Mouse (Mus musculus) erythroblast, adult 5-6 weeks (primary cell): Measurements from ENCODE around the gene Tmem120b. TPM values are rescaled to one million over a fixed set of nuclear protein-coding genes. Genes with fewer than 3 reads are reported as not detected.

ENCODE experiments used
- ATAC-seq: replicated peaks from 2 replicates; pipeline ENCODE4 v1.8.0; 2016; ENCODE audit warnings: moderate number of reproducible peaks, mild to moderate bottlenecking, moderate TSS enrichment, inconsistent platforms; ENCODE audit not compliant: poor library complexity, low FRiP score, severe bottlenecking
- total RNA-seq, 2 experiments: library from RNA; stranded (forward) in 1 of 2; stranded (reverse) in 1 of 2; fragments of 150-400 nt in 1 of 2; fragments of 200-764, 138-1000 nt in 1 of 2; gene quantifications; 2 replicates each; pipeline versions ENCODE4 v1.2.3 to v1.2.4; 2015 to 2017; ENCODE audit warnings: low replicate concordance in 2 of 2

Gene Tmem120b
- 14.4 and 28.6 TPM in 2 replicates for total RNA-seq (2015; ENCODE audit: low replicate concordance)
- total RNA-seq (2017; ENCODE audit: low replicate concordance): 25.6 and 61.1 TPM in 2 replicates

GRCm38 (mm10) chr5:123068115-123068514 lies at the start of gene Tmem120b:
Gene Tmem120b (plus strand): TSS chr5:123068415.
- no peak for ATAC-seq

- no peak for ATAC-seq
Observed at GRCm38 (mm10) chr5:123019336-123020016, 48.7 kb upstream of the Tmem120b start.

- no peak for ATAC-seq
Observed at GRCm38 (mm10) chr5:123020426-123020825, 47.8 kb upstream of the Tmem120b start.

DNA sequence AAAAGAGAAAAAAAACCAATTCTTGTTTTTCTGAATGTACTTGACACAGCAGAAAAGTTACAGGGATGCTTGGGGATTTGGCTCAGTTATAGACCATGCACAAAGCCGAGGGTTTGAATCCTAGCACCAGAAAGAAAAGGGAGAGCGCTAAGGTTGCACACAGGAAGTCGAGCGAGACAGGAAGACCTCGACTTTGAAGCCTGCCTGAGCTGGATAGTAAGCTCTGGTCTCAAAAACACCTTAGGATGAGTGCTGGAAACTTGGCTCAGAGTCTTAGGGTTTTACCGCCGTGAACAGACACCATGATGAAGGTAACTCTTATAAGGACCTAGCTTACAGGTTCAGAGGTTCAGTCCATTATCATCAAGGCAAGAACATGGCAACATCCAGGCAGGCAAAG lies 46.8 kb upstream of the Tmem120b start:
- no peak for ATAC-seq

DNA sequence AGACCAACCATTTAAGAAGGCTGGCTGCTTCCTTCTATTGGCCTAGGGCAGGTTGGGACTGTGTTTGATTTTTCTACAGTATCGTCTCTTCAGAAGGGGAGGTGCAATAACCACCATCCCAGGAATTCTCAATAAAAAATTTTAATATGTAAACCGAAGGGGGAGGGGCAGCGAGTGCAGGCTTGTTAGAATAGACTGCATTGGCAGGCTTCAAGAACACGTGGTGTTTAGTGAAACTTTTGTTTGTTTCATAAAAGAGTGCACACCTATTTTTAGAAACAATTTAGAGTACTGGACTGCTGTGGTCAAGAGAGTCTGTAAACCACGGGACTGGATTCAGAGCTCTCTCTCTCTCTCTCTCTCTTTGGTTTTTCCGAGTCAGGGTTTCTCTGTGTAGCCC lies 45.2 kb upstream of the Tmem120b start:
- ATAC-seq: no peak

GRCm38 (mm10) chr5:123024312-123024711 lies 43.9 kb upstream of the Tmem120b start:
- no peak for ATAC-seq

GRCm38 (mm10) chr5:123024965-123025573 lies 43.1 kb upstream of the Tmem120b start:
- no peak; the same call in 1 of the 2 replicates for ATAC-seq

GRCm38 (mm10) chr5:123026414-123026813 lies 41.8 kb upstream of the Tmem120b start:
- no peak for ATAC-seq

DNA sequence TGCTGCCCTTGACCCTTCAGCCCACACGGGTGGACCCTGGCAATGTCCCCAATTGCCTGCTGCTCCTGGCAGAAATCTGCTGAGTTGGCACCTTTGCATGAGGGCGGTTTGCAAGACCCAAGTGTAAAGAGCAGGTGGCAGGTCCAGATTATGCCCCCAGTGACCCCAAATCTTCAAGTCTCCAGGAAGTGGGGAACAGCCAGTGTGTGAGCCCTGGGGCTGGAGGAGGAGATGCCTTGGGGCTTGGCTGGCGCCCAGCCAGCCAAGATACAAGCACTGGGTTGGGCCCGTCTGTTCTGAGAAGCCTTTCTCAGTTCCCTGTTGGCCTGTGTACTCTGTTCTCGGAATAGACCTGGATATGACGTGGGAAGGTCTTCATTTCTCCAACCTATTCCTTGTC lies 40.8 kb upstream of the Tmem120b start:
- no peak for ATAC-seq

- no peak for ATAC-seq
Observed at GRCm38 (mm10) chr5:123029729-123030128, 38.5 kb upstream of the Tmem120b start.

DNA sequence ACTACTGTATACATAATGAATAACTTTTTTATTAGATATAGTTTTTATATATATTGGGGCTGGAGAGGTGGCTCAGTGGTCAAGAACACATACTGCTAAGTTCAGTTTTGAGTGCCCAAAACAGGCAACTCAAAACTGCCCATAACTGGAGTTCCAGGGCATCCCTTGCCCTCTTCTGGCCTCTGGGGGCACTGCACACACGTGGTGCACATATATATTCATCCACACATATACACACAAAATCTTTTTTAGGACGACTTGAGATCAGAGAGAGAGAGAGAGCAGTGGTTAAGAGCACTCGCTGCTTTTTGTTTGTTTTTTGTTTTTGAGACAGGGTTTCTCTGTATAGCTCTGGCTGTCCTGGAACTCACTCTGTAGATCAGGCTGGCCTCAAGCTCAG lies 36.9 kb upstream of the Tmem120b start:
- ATAC-seq: no peak

DNA sequence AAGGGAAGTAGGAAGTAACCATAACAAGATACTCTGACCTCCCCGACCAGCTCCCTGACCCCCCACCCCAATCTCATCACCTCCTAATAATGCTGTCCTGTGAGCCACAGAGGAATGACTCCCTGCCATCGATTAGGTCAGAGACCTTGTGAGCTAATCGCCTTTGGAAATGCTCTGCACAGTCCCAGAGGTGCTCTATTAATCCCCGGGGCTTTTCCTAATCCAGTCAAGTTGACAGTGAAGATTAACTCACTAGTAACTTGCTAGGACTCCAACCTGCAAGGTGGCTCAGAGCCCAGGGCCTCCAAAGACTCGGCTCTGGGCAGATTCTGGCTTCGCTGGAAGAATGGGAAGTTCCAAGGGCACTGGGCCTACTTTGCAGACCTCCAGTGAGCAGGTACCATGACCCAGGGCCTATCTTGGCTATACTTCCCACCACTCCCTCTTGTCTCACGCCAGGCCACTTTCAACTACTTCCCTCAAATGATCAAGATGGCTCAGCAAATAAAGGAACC lies 34.5 kb upstream of the Tmem120b start:
- no peak for ATAC-seq

- ATAC-seq: peak; percentile 65
Observed at GRCm38 (mm10) chr5:123035089-123035488, 33.1 kb upstream of the Tmem120b start.

DNA sequence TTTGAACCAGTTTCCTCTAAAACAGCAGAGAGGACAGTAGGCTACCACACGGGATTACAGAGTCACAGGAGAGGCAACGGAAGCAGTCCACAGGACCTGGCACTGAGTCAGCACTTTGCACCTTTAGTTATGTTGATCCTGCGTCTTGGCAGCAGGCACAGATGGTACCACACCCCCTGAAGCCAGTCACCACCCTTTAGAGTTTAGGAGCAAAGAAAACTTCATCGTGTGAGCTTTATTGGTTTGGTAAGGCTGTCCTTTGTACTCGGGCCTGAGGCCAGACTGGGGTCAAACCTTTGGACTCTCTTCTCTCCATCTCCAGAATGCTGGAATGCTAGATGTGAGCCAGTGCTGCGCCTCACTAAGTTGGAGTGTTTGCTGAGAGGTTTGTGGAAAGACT lies 32.7 kb upstream of the Tmem120b start:
- peak; percentile 86 for ATAC-seq

DNA sequence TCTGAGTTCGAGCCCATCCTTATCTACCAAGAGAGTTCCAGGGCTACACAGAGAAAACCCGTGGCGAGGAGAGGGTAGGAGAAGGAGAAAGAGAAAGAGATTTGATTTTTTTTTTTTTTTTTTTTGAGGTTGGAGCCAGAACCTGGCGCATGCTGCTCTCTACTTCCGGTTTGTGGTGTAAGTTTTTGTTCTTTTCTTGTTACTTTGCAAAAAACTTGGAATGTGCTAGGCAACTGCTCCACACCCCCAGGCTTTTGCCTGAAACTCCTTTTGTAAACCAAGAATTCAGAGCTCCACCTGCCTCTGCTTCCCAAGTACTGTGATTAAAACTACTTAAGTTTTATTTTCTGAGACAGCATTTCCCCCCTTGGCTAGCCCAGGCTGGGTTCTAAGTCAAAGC lies 30.1 kb upstream of the Tmem120b start:
- ATAC-seq: no peak

DNA sequence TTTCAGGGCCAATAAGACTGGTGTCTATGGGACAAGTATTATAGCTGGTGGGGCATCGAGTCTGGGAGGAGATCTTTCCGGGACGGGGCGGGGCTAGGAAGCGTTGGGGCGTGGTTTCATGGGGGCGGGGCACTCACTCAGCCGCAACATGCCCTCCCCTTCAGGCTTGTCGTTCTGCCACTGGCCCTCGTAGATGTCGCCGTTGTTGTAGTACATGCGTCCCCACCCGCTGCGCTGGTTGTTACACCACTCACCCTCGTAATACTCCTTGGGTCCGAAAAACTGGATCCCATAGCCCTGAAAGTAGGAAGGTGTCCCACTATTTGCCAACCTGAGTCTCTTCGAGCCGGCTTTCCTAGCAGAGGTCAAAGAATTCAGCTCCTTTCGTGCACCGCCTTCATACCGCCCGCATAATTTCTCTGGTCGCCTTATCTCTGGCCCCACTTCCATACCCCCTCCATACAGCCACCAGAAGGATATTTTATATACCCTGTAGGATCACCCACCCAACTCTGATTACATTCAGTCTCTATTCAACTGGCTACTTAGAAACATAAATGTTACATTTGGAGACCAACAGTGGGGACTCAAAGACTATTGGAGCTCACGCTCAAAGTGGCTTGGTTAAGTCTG lies 29.0 kb upstream of the Tmem120b start:
- peak; percentile 88 for ATAC-seq

GRCm38 (mm10) chr5:123040796-123041195 lies 27.4 kb upstream of the Tmem120b start:
- ATAC-seq: no peak

DNA sequence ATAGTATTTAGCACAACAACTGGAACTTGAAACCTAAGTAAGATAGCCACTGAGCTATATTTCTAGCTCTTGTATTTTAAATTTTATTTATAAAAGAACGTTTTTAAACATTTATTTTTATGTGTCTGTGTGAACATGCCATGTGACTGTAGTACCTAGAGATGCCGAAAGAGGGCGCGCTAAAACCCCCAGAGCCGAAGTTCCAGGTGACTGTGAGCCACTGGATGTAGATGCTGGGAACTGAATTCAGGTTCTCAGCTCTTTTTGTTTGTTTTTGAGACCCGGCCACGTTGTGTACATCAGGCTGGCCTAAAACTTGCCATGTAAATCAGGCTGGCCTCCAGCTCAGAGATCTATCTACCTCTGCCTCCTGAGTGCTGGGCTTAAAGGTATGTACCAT lies 24.4 kb upstream of the Tmem120b start:
- ATAC-seq: no peak

DNA sequence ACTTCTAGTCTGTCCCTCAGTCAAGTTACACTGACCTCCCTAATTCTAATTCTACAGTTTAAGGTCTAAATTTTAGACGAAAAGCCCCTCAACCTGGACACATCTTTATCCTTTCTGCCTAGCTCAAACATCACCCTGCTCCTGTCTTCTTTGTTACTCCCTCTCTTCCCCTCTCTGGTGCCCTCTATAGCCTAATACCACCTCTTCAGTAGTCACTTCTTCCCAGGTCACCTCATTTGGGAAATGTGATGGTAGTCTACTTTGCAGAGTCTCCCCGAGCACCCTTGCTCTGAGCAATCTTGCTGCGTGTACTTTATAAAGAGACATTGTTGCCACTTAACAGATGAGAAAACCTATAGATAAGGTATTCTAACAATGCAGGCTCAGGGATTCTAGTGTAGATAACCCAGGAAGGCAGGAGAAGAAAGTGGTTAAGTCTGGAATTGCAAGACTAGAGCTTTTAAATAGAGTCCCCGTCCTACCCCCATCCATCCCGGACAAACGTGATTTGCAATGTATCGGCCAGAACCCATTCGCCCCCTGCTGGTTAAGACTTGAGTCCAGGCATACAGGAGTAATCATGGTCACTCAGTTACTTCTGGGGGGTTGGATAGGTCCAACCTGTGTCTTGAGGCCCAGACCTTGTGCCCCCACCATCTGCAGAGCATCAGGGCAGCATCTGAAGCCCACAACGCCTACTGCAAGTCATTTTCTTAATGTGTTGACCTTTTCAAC lies 22.5 kb upstream of the Tmem120b start:
- ATAC-seq: peak; percentile 49

DNA sequence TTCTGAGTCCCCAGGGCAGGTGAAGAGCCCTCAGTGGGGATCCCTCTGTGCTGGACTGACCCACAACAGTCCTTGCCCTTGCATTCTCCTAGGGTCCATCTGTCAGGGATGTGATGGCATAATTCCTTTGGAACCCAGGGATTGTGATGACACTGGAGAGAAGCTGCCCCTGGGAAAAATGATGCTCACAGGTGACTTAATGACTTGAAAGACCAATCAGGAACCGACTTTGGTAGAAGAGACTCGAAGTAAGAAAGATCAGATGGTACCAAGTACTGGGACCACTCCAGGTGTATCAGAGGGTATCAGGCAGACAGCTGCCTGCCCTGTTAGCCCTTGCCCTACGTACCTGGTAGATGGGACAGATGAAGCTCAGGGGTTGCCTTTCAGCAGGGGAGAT lies 21.3 kb upstream of the Tmem120b start, which contains the start of gene Morn3:
Gene Morn3 (minus strand): TSS at position 101 of the 400 bp plus-strand sequence.
- ATAC-seq: no peak
